Comparison of ENCODE assay signal across 16 mouse cellular contexts in the genomic region with DNA sequence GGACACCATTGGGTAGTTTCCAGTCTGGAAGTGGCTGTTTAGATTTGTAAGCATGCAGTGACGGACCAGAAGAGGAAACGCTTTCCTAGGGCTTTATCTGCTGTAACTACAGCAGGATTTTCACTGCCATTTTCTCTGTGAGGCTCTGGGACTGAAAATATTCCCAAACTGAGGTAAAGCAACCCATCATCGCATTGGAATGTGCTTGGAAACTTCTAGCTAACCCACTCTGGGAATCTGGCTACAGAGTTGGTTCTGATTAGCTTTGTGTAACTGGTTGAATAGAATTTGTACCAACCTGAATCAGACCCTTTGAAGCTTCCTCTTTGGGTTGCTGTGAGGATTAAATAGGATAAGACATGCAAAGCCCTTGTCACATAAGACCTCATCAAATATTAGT.
"Had no signal": no experiment of that assay in that cellular context is flagged by ENCODE, and none has a peak within 500 bp of the region (broad histone marks: within the 10 kb centered on the region; RNA-seq: fewer than 3 reads in every experiment).

No protein-coding gene starts in this region.

- DNase-seq: retina, postnatal 1 day; right cerebral cortex, adult 18-20 months; right cerebral cortex, postnatal 14 days; right cerebral cortex, postnatal 25 days; right cerebral cortex, postnatal 4 days; spleen, adult 18-20 months; thymus, adult 18-20 months; thymus, adult 2 months; thymus, postnatal 14 days; thymus, postnatal 25 days; thymus, postnatal 36 days; thymus, postnatal 4 days had no signal

- H3K4me3 ChIP-seq: neural tube, embryonic 13.5 days; neural tube, embryonic 15.5 days; stomach, embryonic 15.5 days had no signal

- H3K27ac ChIP-seq: neural tube, embryonic 13.5 days; stomach, embryonic 15.5 days; stomach, postnatal 0 days had no signal

- H3K4me1 ChIP-seq: stomach, embryonic 15.5 days had no signal
